Mouse (Mus musculus) neural tube, embryonic 11.5 days (tissue): ENCODE measurements around the gene Tmem211. TPM values are rescaled to one million over a fixed set of nuclear protein-coding genes. Genes with fewer than 3 reads are reported as not detected.

Experiments
- ATAC-seq: fragments of 200-750 bp; cut with Nextera tagmentation; 2 replicates; pipeline ENCODE4 v1.8.0; 2017; ENCODE audit warnings: moderate number of reproducible peaks, mild to moderate bottlenecking, moderate TSS enrichment, moderate library complexity; ENCODE audit not compliant: insufficient read depth, low FRiP score, low TSS enrichment
- DNase-seq: peaks from one replicate; pipeline ENCODE4 v3.0.0-alpha.2; 2015; ENCODE audit warnings: low spot score
- H3K27ac ChIP-seq: fragments of 300-500 bp; sonication (generic); 2 replicates; pipeline ENCODE4 v1.5.1; 2014; ENCODE audit warnings: low read depth, mild to moderate bottlenecking, low read length
- H3K27me3 ChIP-seq: fragments of 300-500 bp; sonication (generic); 2 replicates; pipeline ENCODE4 v1.6.1; 2014; ENCODE audit warnings: mild to moderate bottlenecking, low read length, mixed read lengths; ENCODE audit not compliant: control insufficient read depth, insufficient read depth
- H3K36me3 ChIP-seq: fragments of 300-500 bp; sonication (generic); 2 replicates; pipeline ENCODE4 v1.6.1; 2014; ENCODE audit warnings: mild to moderate bottlenecking, low read length, moderate library complexity, mixed read lengths; ENCODE audit not compliant: control insufficient read depth, insufficient read depth
- H3K4me1 ChIP-seq: fragments of 300-500 bp; sonication (generic); 2 replicates; pipeline ENCODE4 v1.6.1; 2014; ENCODE audit warnings: low read length, mixed read lengths; ENCODE audit not compliant: control insufficient read depth, insufficient read depth
- H3K4me2 ChIP-seq: fragments of 300-500 bp; sonication (generic); 2 replicates; pipeline ENCODE4 v1.6.1; 2014; ENCODE audit warnings: low read depth, mild to moderate bottlenecking, moderate library complexity
- H3K4me3 ChIP-seq: fragments of 300-500 bp; sonication (generic); 2 replicates; pipeline ENCODE4 v1.5.1; 2014; ENCODE audit warnings: low read depth, low read length
- H3K9ac ChIP-seq: fragments of 300-500 bp; sonication (generic); 2 replicates; pipeline ENCODE4 v1.6.1; 2014; ENCODE audit warnings: mild to moderate bottlenecking, low read length
- H3K9me3 ChIP-seq: fragments of 300-500 bp; sonication (generic); 2 replicates; pipeline ENCODE4 v1.6.1; 2016; ENCODE audit warnings: low read length; ENCODE audit not compliant: control insufficient read depth
- WGBS: fragments of 180-500 bp; shearing (Covaris S2); extraction: QIAGEN DNeasy Blood & Tissue Kit; methylation state at CpG from one replicate; pipeline ENCODE4 v1.1.7; 2014; 5-methylcytosine and 5-hydroxymethylcytosine counted together
- polyA plus RNA-seq: library from polyadenylated mRNA; unstranded; fragments of >200 nt; fragmentation: Nextera tagmentation; extraction: Ambion mirVana; gene quantifications from 2 replicates; pipeline ENCODE4 v1.2.1, GENCODE M21; 2014

Gene Tmem211
- polyA plus RNA-seq, 1 experiment from 2014 or later, result not detected

- H3K9ac ChIP-seq, result no peak overlapping the region
- ATAC-seq, result no peak
- DNase-seq, result no peak
- H3K36me3 ChIP-seq, result no peaks in the 10 kb centered on the region; the same call in 1 of the 2 replicates
- no peaks in the 10 kb centered on the region for H3K4me1 ChIP-seq
- H3K27me3 ChIP-seq, result no peaks in the 10 kb centered on the region
- H3K4me3 ChIP-seq, result no peak overlapping the region
- no peak overlapping the region for H3K27ac ChIP-seq
- H3K4me2 ChIP-seq, result no peak overlapping the region
- H3K9me3 ChIP-seq, result no peaks in the 10 kb centered on the region
- WGBS, result 74% methylated on average over 11 of the region's 11 CpGs
Observed at GRCm38 (mm10) chr5:113271207-113271811, 44.6 kb downstream of the Tmem211 start.

DNA sequence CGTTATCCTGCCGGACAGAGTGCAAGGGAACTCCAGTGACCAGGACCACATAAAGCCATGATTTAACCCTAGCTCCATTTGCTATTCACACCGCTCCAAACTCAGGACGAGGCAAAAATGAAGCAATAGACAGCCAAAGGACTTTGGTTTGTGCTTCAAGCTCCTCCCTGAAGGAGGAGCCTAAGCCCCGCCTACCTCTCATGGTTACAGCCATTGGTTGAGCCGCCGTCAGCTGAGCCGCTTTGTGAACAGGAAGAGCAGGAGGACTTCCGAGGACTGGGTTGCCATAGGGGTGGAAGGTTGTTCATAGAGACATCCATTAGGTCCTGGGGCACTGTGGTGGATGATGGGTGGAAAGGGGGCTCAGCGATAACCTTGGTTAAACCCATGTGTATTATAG is 49.1 kb downstream of the Tmem211 start:
- Histone ChIP-seq H3K4me3 (no peak overlapping the region), H3K27ac (no peak overlapping the region), H3K36me3 (no peaks in the 10 kb centered on the region; the same call in 1 of the 2 replicates), H3K9ac (no peak overlapping the region), H3K27me3 (no peaks in the 10 kb centered on the region), H3K9me3 (no peaks in the 10 kb centered on the region), H3K4me1 (no peaks in the 10 kb centered on the region), H3K4me2 (no peak overlapping the region)
- ATAC-seq, result no peak
- 76% methylated on average over 10 of the region's 10 CpGs for WGBS
- DNase-seq, result no peak

DNA sequence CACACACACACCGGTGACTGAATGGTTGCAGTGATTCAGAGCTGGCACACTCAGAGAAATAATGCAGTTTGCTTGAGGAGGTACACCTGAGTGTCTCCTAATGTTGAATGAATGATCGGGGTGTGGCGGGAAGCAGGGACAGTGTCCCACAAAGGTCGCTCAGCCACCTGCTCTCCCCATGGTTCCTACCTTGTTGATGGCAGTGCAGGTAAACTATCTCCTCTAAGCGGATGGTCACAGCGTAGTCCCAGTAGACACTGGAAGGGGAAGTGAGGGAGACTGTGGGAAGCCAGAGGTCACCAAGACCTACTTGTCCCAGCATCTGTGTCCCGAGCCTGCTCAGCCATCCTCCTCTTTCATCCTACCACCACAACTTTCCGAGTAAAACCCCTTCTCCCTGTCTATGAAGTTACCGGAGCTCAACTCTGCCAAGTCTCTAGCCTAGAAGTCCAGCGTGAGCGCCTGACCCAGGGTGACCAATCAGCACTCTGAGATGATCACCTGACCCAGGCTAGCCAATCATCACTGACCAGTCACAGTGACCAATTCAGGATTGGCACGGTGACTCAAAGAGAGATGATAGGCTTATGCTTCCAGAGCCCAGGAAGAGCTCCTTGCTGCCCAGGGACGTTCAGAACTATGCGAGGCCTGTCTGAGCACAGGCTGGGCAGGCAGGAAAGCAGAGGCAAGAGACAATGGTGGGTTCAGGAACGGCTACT is 53.6 kb downstream of the Tmem211 start:
- Histone ChIP-seq H3K4me1 (no peaks in the 10 kb centered on the region), H3K36me3 (no peaks in the 10 kb centered on the region; the same call in 1 of the 2 replicates), H3K27me3 (no peaks in the 10 kb centered on the region), H3K9ac (peak overlapping the region; percentile 47), H3K9me3 (no peaks in the 10 kb centered on the region), H3K4me3 (peak overlapping the region; percentile 26), H3K27ac (0 out of 2 replicates have a peak overlapping the region, but pooled peaks have one; percentile 27), H3K4me2 (peak overlapping the region; percentile 48)
- 28% methylated on average over 15 of the region's 15 CpGs for WGBS
- DNase-seq (peak; percentile 77), ATAC-seq (peak; percentile 75)

DNA sequence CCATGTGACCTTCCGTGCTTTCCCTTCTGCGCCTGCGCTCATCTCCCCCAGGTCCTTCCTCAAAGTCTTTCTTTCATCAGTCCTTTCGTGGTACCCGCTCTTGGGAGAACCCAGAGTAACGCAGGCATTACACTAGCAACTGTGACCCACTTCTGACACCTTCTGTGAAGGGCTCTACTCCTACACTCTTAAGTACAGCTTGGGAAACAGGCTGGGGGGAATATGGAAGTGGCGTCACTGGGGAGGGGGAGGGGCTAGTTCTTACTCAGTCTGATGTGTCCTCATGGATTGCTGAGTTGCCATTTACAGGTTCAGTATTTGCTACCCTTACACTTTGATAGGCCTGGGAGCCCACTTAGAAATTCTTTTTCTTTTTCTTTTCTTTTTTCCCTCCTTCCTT is 54.8 kb downstream of the Tmem211 start:
- Histone ChIP-seq H3K9ac (no peak overlapping the region), H3K4me3 (no peak overlapping the region), H3K36me3 (no peaks in the 10 kb centered on the region), H3K27me3 (no peaks in the 10 kb centered on the region), H3K4me2 (no peak overlapping the region), H3K9me3 (no peaks in the 10 kb centered on the region), H3K4me1 (no peaks in the 10 kb centered on the region), H3K27ac (no peak overlapping the region)
- DNase-seq (no peak), ATAC-seq (no peak)
- WGBS, result 93% methylated on average over 7 of the region's 7 CpGs

DNA sequence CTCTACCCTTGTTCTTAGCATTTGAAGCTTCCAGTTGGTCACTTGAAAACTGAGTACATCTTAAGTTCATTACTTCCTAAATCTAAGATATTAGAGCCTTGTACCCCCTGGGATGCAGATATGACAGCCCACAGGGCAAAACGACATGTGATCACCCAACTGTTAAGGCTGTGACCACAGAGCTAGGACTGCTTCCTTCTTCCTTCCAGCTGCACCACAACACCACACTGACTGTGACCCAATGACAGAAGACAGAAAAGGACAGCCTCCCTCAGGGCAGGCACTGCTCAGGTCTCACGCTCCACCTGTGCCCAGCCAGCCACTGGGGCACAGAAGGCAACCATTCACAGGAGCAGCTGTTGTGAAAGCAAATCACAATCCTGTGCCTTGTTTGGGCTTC is 57.0 kb downstream of the Tmem211 start:
- no peak overlapping the region for H3K4me2 ChIP-seq
- no peak overlapping the region for H3K4me3 ChIP-seq
- no peak overlapping the region for H3K9ac ChIP-seq
- no peaks in the 10 kb centered on the region for H3K4me1 ChIP-seq
- no peaks in the 10 kb centered on the region for H3K36me3 ChIP-seq
- no peaks in the 10 kb centered on the region for H3K9me3 ChIP-seq
- H3K27ac ChIP-seq, result no peak overlapping the region
- WGBS, result 71% methylated on average over 2 of the region's 2 CpGs
- DNase-seq (no peak), ATAC-seq (no peak)
- H3K27me3 ChIP-seq, result peaks cover 18% of the 10 kb centered on the region

DNA sequence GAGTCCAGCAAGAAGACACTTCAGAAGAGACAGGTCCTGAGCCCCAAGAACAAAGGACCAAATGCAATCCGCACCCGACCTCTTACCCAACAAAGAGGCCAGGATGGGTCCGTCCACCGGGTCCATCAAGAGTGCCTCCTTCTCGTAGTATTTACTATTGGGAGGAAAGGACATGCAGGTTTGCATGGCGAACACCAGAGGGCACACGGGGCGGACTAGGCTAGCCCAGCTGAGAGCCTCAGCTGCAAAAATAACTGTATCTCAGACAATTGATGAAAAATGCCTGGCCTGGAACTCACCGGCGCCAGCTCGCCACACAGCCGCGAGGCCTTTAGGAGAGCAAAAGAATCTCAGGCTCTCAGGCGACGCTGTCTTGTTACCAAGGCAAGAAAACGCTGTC is 58.8 kb downstream of the Tmem211 start:
- Histone ChIP-seq H3K4me1 (no peaks in the 10 kb centered on the region), H3K9ac (no peak overlapping the region), H3K36me3 (no peaks in the 10 kb centered on the region), H3K27ac (no peak overlapping the region), H3K9me3 (no peaks in the 10 kb centered on the region), H3K27me3 (peaks cover 27% of the 10 kb centered on the region), H3K4me3 (no peak overlapping the region), H3K4me2 (no peak overlapping the region)
- DNase-seq (no peak), ATAC-seq (no peak)
- 62% methylated on average over 16 of the region's 16 CpGs for WGBS

GRCm38 (mm10) chr5:113286048-113286447 is 59.3 kb downstream of the Tmem211 start:
- Histone ChIP-seq H3K9me3 (no peaks in the 10 kb centered on the region), H3K27ac (no peak overlapping the region), H3K4me1 (no peaks in the 10 kb centered on the region), H3K4me2 (no peak overlapping the region), H3K27me3 (peaks cover 27% of the 10 kb centered on the region), H3K4me3 (no peak overlapping the region), H3K9ac (no peak overlapping the region), H3K36me3 (no peaks in the 10 kb centered on the region)
- WGBS, result 80% methylated on average over 11 of the region's 11 CpGs
- DNase-seq, result no peak
- ATAC-seq, result no peak

- peaks cover 27% of the 10 kb centered on the region for H3K27me3 ChIP-seq
- H3K9me3 ChIP-seq, result no peaks in the 10 kb centered on the region
- H3K4me3 ChIP-seq, result no peak overlapping the region; the same call in 1 of the 2 replicates
- no peak overlapping the region for H3K9ac ChIP-seq
- H3K4me1 ChIP-seq, result no peaks in the 10 kb centered on the region
- H3K36me3 ChIP-seq, result no peaks in the 10 kb centered on the region
- no peak overlapping the region for H3K27ac ChIP-seq
- no peak for ATAC-seq
- peak; percentile 58 for DNase-seq
- WGBS, result 6% methylated on average over 56 of the region's 60 CpGs
- H3K4me2 ChIP-seq, result peak overlapping the region; percentile 31
Observed at GRCm38 (mm10) chr5:113286591-113287520, 60.1 kb downstream of the Tmem211 start.
